Mouse (Mus musculus): ENCODE measurements at regions not wholly inside any gene's neighbourhood (a gene's known extent, or its start where the extent isn't known, plus 50 kb on each side); places are given as distances from the start of the nearest gene placed in this dataset.
"Not testable (repeated sequence)": the region's sequence is repeated elsewhere in the genome, so short reads cannot be mapped to it uniquely, and the experiment has no call there.

GRCm38 (mm10) chr15:3699234-3699814 is 116.0 kb upstream of the Ghr start:
- DNase-seq (ENCODE audit: low spot score in 2 of 2), result no peak

DNA sequence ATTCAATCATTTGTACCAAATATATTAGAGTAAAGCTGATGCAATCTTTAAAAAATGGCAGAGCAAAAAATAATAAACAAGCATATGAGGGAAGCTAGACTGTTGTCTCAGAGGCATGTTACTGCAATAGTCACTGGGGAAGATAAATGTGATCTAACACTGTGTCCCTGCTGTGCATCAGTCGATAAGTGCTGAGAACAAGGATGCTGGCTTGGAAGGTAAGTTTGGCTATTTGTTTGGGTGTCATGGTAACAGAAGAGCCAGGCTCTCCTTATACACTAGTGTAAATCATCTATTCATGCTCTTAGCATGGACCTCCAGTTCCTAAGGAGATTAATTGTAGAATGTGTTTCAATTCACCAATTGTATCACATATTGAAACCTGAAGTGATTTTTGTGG is 102.0 kb upstream of the Ghr start:
- no peak for DNase-seq (ENCODE audit: low spot score in 2 of 2)

DNA sequence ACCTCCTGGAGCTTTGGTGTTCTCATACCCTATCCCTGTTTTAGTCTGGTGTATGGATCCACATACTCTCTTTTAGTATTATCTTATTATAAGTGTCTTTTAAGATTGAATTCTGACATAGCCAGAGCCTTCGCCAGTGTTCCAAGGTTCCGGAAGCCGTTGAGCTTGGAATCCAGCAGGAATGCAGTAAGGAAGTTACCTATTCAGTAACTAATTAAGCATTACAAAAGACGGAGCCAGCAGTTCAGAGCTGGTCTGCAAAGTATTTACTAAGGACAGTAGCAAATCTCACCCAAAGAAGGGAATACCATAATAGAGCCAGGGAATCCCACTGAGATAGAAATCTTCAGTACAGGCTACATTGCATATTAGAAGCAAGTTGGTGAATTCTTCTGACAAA is 93.7 kb upstream of the Ghr start:
- not testable (repeated sequence) for DNase-seq (ENCODE audit: low spot score in 2 of 2)

DNA sequence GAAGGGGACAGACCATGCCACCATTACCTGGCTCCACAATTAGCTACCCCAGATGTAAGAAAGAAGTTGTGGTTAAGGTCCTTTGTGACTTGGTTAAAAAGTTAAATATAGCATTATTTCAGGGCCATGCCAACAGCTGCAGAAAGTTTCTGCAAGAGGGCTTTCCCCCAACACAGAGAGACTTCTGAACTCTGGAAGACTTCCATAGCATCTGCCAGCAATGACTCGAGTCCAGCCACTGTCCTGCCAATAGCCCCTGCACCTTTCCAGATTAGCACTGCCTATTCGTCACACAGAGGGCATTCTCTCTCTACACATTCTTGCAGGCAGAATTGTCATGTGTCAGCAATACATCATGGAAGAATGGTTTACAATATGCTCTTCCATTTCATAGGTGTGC is 89.3 kb upstream of the Ghr start:
- DNase-seq (ENCODE audit: low spot score in 2 of 2), result no peak

DNA sequence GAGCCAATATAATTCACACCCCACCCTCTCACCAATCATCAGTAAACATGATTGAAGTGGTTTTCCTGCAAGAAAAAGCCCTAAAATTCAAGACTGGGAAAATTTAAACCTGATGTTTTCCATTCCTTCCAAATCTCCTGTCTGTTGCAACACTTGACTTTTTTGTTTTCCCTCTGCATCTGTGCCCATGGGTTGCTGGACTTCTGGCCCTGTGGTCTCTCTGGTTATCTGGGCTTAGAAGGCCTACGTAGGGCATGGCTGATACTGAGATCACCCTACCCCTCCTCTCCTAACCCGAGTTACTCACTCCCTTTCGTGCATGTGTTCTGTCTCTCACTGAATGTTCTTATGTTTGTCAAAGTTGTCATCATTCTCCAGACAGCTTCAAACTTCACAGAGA is 87.9 kb upstream of the Ghr start:
- no peak for DNase-seq (ENCODE audit: low spot score in 2 of 2)

- no peak for DNase-seq (ENCODE audit: low spot score in 2 of 2)
Observed at GRCm38 (mm10) chr15:3669411-3669810, 86.1 kb upstream of the Ghr start.

GRCm38 (mm10) chr15:3668863-3669262 is 85.6 kb upstream of the Ghr start:
- DNase-seq (ENCODE audit: low spot score in 2 of 2), result no peak

GRCm38 (mm10) chr15:3648741-3649140 is 65.4 kb upstream of the Ghr start:
- DNase-seq (ENCODE audit: low spot score in 2 of 2), result no peak

DNA sequence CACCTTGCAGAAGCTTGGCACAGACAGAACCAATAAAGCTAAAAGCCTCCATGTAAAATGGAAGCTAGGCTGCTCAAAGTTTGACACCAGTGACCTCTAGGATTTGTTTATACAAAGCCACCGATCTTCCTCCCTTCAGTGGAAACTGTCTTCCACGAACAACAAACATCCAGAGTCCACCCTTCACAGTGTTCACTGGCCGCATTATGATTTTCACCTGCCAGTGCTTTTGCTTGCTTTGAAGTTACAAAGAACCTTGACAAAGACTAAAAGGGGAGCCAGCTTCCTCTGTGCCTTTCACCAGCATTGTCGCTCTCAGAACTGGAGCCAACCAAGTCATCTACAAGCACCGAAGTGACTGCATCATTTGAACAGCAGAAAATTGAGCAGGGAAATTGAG is 56.8 kb upstream of the Ghr start:
- DNase-seq (ENCODE audit: low spot score in 2 of 2), result no peak
